Mouse (Mus musculus): Measurements from ENCODE around the gene Elp5. TPM values are rescaled to one million over a fixed set of nuclear protein-coding genes. Genes with fewer than 3 reads are reported as not detected.
A peak's percentile ranks its signal among the peaks of the same experiment; 100 is the strongest.

Elp5 gene
- polyA plus RNA-seq, 1 experiment from 2014 or later = 166 TPM

DNA sequence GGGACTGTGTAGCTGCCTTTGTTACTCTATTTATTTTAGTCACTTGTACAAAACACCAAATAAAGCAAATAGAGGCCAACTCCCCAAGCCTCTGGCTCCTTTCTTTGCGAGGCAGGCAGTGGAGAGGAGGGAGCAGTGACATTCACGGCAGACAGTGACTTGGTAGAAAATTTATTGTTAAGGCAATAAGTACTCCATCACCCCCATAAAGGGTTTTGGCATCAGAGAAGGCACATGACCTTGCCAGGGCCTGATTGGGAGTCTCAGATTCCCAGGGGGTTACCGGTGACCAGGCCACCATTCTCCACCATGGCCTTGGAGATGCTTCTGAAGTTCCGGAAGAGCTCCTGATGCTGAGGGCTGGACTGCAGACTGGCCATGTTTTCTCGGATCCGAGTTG lies 27.7 kb upstream of the Elp5 start:
- WGBS = 97% methylated on average over 6 of the region's 6 CpGs
- H3K9ac ChIP-seq (replicated peaks; ENCODE audit: low read depth, low read length) = no peak overlapping the region
- peaks cover 9% of the 10 kb centered on the region for H3K4me1 ChIP-seq (replicated peaks; ENCODE audit: control insufficient read depth, insufficient read depth, low read length)
- H3K27me3 ChIP-seq (replicated peaks; ENCODE audit: control insufficient read depth, insufficient read depth, low read length) = no peaks in the 10 kb centered on the region
- no peaks in the 10 kb centered on the region for H3K9me3 ChIP-seq (ENCODE audit: control insufficient read depth, low read length)
- no peak for ATAC-seq
- H3K4me2 ChIP-seq (ENCODE audit: low read length) = no peak overlapping the region
- H3K36me3 ChIP-seq (ENCODE audit: control insufficient read depth, insufficient read depth) = peaks cover 51% of the 10 kb centered on the region
- no peak overlapping the region for H3K4me3 ChIP-seq (replicated peaks; ENCODE audit: low read length)
- H3K27ac ChIP-seq (ENCODE audit: low read length) = no peak overlapping the region

DNA sequence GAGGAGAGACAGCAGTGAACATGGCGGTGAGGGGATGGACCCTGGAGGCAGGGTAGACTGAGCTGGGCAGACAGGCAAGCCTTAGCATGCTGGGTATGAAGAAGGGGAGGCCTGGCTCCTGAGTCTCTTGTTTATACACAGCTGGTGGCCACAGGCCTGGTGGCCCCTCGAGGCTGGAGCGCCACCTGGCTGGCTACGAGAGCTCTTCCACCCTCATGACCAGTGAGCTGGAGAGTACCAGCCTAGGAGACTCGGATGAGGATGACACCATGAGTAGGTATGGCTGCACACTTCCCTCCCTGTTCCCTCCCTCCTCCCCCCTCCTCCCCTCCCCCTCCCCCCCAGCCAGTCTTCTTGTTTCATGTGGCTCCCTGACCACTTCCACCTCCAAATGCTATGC lies 23.2 kb upstream of the Elp5 start:
- 47% methylated on average over 5 of the region's 5 CpGs for WGBS
- no peak overlapping the region for H3K4me3 ChIP-seq (replicated peaks; ENCODE audit: low read length)
- no peak overlapping the region for H3K27ac ChIP-seq (ENCODE audit: low read length)
- H3K9ac ChIP-seq (replicated peaks; ENCODE audit: low read depth, low read length) = no peak overlapping the region
- no peak for ATAC-seq
- peaks cover 40% of the 10 kb centered on the region for H3K36me3 ChIP-seq (ENCODE audit: control insufficient read depth, insufficient read depth)
- no peaks in the 10 kb centered on the region for H3K27me3 ChIP-seq (replicated peaks; ENCODE audit: control insufficient read depth, insufficient read depth, low read length)
- H3K4me1 ChIP-seq (replicated peaks; ENCODE audit: control insufficient read depth, insufficient read depth, low read length) = peaks cover 29% of the 10 kb centered on the region
- H3K9me3 ChIP-seq (ENCODE audit: control insufficient read depth, low read length) = no peaks in the 10 kb centered on the region
- H3K4me2 ChIP-seq (ENCODE audit: low read length) = no peak overlapping the region

DNA sequence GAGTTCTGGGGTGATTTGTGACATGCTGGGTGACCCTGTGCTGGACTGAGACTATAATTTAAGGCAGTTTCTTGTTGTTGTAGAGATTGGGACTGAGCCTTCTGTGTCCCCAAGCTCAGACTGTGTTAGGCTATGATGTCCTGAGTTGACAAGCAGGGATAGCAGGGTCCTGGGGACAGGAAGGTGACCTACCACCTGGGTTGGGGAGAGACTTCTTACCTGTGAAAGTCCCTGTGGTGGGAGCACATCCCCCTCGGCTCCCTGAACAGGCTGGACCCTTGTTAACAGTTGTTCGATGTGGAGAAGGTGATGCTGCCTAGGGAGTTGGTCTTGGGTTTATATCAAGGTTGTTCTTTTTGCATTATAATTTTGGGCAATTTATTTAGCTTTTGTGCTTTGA lies 20.2 kb upstream of the Elp5 start:
- Histone ChIP-seq H3K27me3 (replicated peaks; ENCODE audit: control insufficient read depth, insufficient read depth, low read length) (no peaks in the 10 kb centered on the region), H3K4me1 (replicated peaks; ENCODE audit: control insufficient read depth, insufficient read depth, low read length) (peaks cover 39% of the 10 kb centered on the region), H3K36me3 (ENCODE audit: control insufficient read depth, insufficient read depth) (peaks cover 29% of the 10 kb centered on the region), H3K4me3 (replicated peaks; ENCODE audit: low read length) (no peak overlapping the region), H3K9ac (replicated peaks; ENCODE audit: low read depth, low read length) (no peak overlapping the region), H3K27ac (ENCODE audit: low read length) (no peak overlapping the region), H3K9me3 (ENCODE audit: control insufficient read depth, low read length) (no peaks in the 10 kb centered on the region), H3K4me2 (ENCODE audit: low read length) (peak overlapping the region; percentile 95)
- no peak for ATAC-seq
- WGBS = 89% methylated on average over 2 of the region's 2 CpGs

DNA sequence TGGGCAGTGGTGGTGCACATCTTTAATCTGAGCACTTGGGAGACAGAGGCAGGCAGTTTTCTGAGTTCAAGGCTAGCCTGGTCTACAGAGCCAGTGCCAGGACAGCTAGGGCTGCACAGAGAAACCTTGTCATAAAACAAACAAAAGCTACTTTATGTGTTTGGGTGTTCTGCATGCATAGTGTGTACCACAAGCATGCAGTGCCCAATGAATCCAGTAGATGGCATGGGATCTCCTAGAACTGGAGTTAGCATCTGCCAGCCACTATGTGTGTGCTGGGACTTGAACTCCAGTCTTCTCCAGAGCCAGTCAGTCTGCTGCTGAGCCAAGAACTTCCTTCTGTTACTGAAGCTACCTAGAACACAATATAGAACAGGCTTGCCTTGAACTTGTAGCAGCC lies 19.5 kb upstream of the Elp5 start:
- Histone ChIP-seq H3K27me3 (replicated peaks; ENCODE audit: control insufficient read depth, insufficient read depth, low read length) (no peaks in the 10 kb centered on the region), H3K4me3 (replicated peaks; ENCODE audit: low read length) (peak overlapping the region; percentile 82), H3K27ac (ENCODE audit: low read length) (no peak overlapping the region), H3K9me3 (ENCODE audit: control insufficient read depth, low read length) (no peaks in the 10 kb centered on the region), H3K9ac (replicated peaks; ENCODE audit: low read depth, low read length) (no peak overlapping the region), H3K36me3 (ENCODE audit: control insufficient read depth, insufficient read depth) (peaks cover 24% of the 10 kb centered on the region), H3K4me1 (replicated peaks; ENCODE audit: control insufficient read depth, insufficient read depth, low read length) (peaks cover 42% of the 10 kb centered on the region), H3K4me2 (ENCODE audit: low read length) (peak overlapping the region; percentile 95)
- ATAC-seq = no peak

DNA sequence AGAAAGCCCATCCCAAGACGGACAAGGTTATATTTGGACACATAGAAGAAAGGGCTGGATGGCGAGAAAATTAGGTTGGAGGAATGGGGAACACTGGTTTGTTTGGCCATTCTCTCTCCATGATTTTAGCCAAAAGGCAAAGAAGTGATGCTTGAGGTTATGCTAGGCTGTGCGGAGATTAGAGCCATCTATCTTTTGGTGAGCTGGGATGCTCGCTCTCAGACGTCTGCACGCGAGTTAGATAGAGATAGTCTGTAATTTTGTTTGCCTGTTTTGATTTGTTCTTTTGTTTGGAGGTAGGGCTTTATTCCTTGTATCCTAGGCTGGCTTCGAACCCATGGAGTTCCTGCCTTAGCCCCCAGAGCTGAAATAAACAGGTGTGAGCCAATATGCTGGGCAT lies 18.8 kb upstream of the Elp5 start:
- Histone ChIP-seq H3K9me3 (ENCODE audit: control insufficient read depth, low read length) (no peaks in the 10 kb centered on the region), H3K4me3 (replicated peaks; ENCODE audit: low read length) (peak overlapping the region; percentile 82), H3K4me1 (replicated peaks; ENCODE audit: control insufficient read depth, insufficient read depth, low read length) (peaks cover 42% of the 10 kb centered on the region), H3K27me3 (replicated peaks; ENCODE audit: control insufficient read depth, insufficient read depth, low read length) (no peaks in the 10 kb centered on the region), H3K9ac (replicated peaks; ENCODE audit: low read depth, low read length) (peak overlapping the region; percentile 83), H3K4me2 (ENCODE audit: low read length) (peak overlapping the region; percentile 95), H3K36me3 (ENCODE audit: control insufficient read depth, insufficient read depth) (peaks cover 17% of the 10 kb centered on the region), H3K27ac (ENCODE audit: low read length) (peak overlapping the region; percentile 97)
- no peak for ATAC-seq
- 8% methylated on average over 8 of the region's 8 CpGs for WGBS

DNA sequence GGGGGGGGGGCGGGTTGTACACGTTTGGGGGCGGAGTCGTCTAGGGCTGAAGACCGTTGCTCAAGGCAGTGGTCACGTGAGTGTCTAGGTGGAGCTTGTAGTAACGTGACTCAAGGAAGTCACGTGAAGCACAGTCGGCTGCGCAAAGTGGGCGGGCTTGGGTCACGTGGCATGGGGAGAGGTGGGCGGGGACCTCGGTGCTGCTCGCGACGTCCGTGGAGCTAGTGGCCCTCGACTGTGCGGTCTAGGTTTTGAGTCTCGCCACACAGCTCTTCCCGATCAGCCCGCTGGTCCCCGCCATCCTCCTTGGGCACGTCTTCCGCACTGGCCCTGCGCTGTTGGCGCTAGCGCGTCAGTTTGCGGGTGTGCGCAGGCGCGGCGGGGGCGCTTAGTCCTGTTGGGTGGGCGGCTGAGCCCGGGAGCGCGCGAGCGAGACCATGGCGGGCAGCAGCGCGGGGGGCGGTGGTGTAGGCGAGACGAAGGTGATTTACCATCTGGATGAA lies 18.1 kb upstream of the Elp5 start, which contains the start of gene Dvl2:
TSS of gene Dvl2 (plus strand) at position 200 of the 503 bp plus-strand sequence.
- Histone ChIP-seq H3K9ac (replicated peaks; ENCODE audit: low read depth, low read length) (peak within 1 kb of the TSS; percentile 83), H3K9me3 (ENCODE audit: control insufficient read depth, low read length) (no peaks in the 10 kb centered on the region), H3K27me3 (replicated peaks; ENCODE audit: control insufficient read depth, insufficient read depth, low read length) (no peaks in the 10 kb centered on the region), H3K36me3 (ENCODE audit: control insufficient read depth, insufficient read depth) (peaks cover 11% of the 10 kb centered on the region; the same call in 1 of the 2 replicates), H3K4me1 (replicated peaks; ENCODE audit: control insufficient read depth, insufficient read depth, low read length) (peaks cover 42% of the 10 kb centered on the region), H3K4me2 (ENCODE audit: low read length) (peak within 1 kb of the TSS; percentile 95), H3K27ac (ENCODE audit: low read length) (peak within 1 kb of the TSS; percentile 97), H3K4me3 (replicated peaks; ENCODE audit: low read length) (peak within 1 kb of the TSS; percentile 82)
- peak; percentile 69 for ATAC-seq
- WGBS = under 1% methylated on average over 48 of the region's 48 CpGs

- no peak for ATAC-seq
- 82% methylated on average over 8 of the region's 8 CpGs for WGBS
- Histone ChIP-seq H3K4me3 (replicated peaks; ENCODE audit: low read length) (no peak overlapping the region), H3K27ac (ENCODE audit: low read length) (no peak overlapping the region; the same call in 1 of the 2 replicates), H3K27me3 (replicated peaks; ENCODE audit: control insufficient read depth, insufficient read depth, low read length) (no peaks in the 10 kb centered on the region), H3K36me3 (ENCODE audit: control insufficient read depth, insufficient read depth) (peaks cover 11% of the 10 kb centered on the region), H3K4me1 (replicated peaks; ENCODE audit: control insufficient read depth, insufficient read depth, low read length) (peaks cover 42% of the 10 kb centered on the region), H3K9me3 (ENCODE audit: control insufficient read depth, low read length) (no peaks in the 10 kb centered on the region), H3K4me2 (ENCODE audit: low read length) (no peak overlapping the region), H3K9ac (replicated peaks; ENCODE audit: low read depth, low read length) (no peak overlapping the region)
Measured at GRCm38 (mm10) chr11:69999666-70000065, 17.3 kb upstream of the Elp5 start.

GRCm38 (mm10) chr11:69998567-69999491 lies 16.5 kb upstream of the Elp5 start:
- no peak overlapping the region for H3K4me3 ChIP-seq (replicated peaks; ENCODE audit: low read length)
- no peaks in the 10 kb centered on the region for H3K9me3 ChIP-seq (ENCODE audit: control insufficient read depth, low read length)
- H3K36me3 ChIP-seq (ENCODE audit: control insufficient read depth, insufficient read depth) = peaks cover 16% of the 10 kb centered on the region
- 92% methylated on average over 27 of the region's 27 CpGs for WGBS
- H3K27ac ChIP-seq (ENCODE audit: low read length) = no peak overlapping the region
- ATAC-seq = no peak
- H3K9ac ChIP-seq (replicated peaks; ENCODE audit: low read depth, low read length) = no peak overlapping the region
- no peaks in the 10 kb centered on the region for H3K27me3 ChIP-seq (replicated peaks; ENCODE audit: control insufficient read depth, insufficient read depth, low read length)
- H3K4me1 ChIP-seq (replicated peaks; ENCODE audit: control insufficient read depth, insufficient read depth, low read length) = peaks cover 44% of the 10 kb centered on the region
- no peak overlapping the region for H3K4me2 ChIP-seq (ENCODE audit: low read length)

DNA sequence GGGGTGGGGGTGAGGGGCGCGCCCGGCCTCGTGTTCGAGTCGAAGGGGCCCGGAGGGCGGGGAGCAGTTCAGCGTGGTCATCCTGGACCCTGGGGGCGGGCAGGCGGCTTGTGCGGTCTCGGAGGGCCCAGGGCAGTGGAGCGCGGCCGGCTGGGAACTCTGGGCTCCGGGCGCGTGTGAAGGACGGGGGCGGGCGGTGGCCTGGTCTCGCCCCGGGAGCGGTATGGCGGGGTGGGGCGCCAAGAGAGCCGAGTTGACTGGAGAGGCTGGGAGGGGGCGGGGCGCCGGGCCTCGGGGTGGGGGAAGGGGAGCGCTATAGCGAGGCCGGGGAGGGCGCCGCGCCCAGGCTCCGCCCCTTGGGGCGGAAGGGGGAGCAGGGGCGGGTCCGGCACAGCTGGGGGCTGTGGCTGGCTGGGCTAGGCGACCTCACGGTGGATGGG lies 14.8 kb upstream of the Elp5 start:
- WGBS = under 1% methylated on average over 38 of the region's 44 CpGs
- no peaks in the 10 kb centered on the region for H3K27me3 ChIP-seq (replicated peaks; ENCODE audit: control insufficient read depth, insufficient read depth, low read length)
- H3K9me3 ChIP-seq (ENCODE audit: control insufficient read depth, low read length) = no peaks in the 10 kb centered on the region
- peak; percentile 7 for ATAC-seq
- peak overlapping the region; percentile 71 for H3K4me3 ChIP-seq (replicated peaks; ENCODE audit: low read length)
- H3K36me3 ChIP-seq (ENCODE audit: control insufficient read depth, insufficient read depth) = peaks cover 19% of the 10 kb centered on the region
- H3K4me1 ChIP-seq (replicated peaks; ENCODE audit: control insufficient read depth, insufficient read depth, low read length) = peaks cover 37% of the 10 kb centered on the region
- peak overlapping the region; percentile 80 for H3K27ac ChIP-seq (ENCODE audit: low read length)
- peak overlapping the region; percentile 63 for H3K4me2 ChIP-seq (ENCODE audit: low read length)
- H3K9ac ChIP-seq (replicated peaks; ENCODE audit: low read depth, low read length) = peak overlapping the region; percentile 74

All from forebrain, embryonic 16.5 days (tissue).